Mouse (Mus musculus) cerebellum, adult 11-12 months (tissue): Measurements from ENCODE around the gene Rab3a.
A peak's percentile ranks its signal among the peaks of the same experiment; 100 is the strongest.

Experiments
- DNase-seq: peaks from one replicate; pipeline ENCODE4 v3.0.0; 2022

Gene Rab3a

GRCm38 (mm10) chr8:70742981-70743655, 11.4 kb upstream of the Rab3a start:
- no peak for DNase-seq

- DNase-seq, result peak; percentile 30
These were observed 10.6 kb upstream of the Rab3a start for GRCm38 (mm10) chr8:70743656-70744590.

- peak; percentile 12 for DNase-seq
These were observed 9.7 kb upstream of the Rab3a start for GRCm38 (mm10) chr8:70744806-70745205.

GRCm38 (mm10) chr8:70745691-70746220, 8.7 kb upstream of the Rab3a start:
- peak; percentile 13 for DNase-seq

- no peak for DNase-seq
These were observed 7.8 kb upstream of the Rab3a start for GRCm38 (mm10) chr8:70746676-70747075.

- no peak for DNase-seq
These were observed 7.1 kb upstream of the Rab3a start for GRCm38 (mm10) chr8:70747211-70747890.

GRCm38 (mm10) chr8:70748246-70749096, 6.0 kb upstream of the Rab3a start:
- DNase-seq, result no peak

GRCm38 (mm10) chr8:70749097-70749674, 5.3 kb upstream of the Rab3a start:
- peak; percentile 16 for DNase-seq

GRCm38 (mm10) chr8:70750128-70750680, 4.3 kb upstream of the Rab3a start:
- DNase-seq, result peak; percentile 18

- DNase-seq, result peak; percentile 62
These were observed 2.3 kb upstream of the Rab3a start for GRCm38 (mm10) chr8:70752000-70752764.

- peak; percentile 67 for DNase-seq
These were observed 1.3 kb upstream of the Rab3a start for GRCm38 (mm10) chr8:70753151-70753550.

- peak; percentile 90 for DNase-seq
These were observed 587 bp downstream of the Rab3a start for GRCm38 (mm10) chr8:70754871-70755660.

GRCm38 (mm10) chr8:70755661-70756475, 1.4 kb downstream of the Rab3a start:
- peak; percentile 65 for DNase-seq

- DNase-seq, result peak; percentile 55
These were observed 2.1 kb downstream of the Rab3a start for GRCm38 (mm10) chr8:70756476-70757040.

GRCm38 (mm10) chr8:70757523-70758307, 3.2 kb downstream of the Rab3a start:
- peak; percentile 56 for DNase-seq

GRCm38 (mm10) chr8:70758308-70758615, 3.8 kb downstream of the Rab3a start:
- no peak for DNase-seq

- DNase-seq, result peak; percentile 71
These were observed 4.4 kb downstream of the Rab3a start for GRCm38 (mm10) chr8:70758616-70759561.
